Mouse (Mus musculus) testis, adult 2 months (tissue): ENCODE data around the gene Pik3r1. TPM values are rescaled to one million over a fixed set of nuclear protein-coding genes. Genes with fewer than 3 reads are reported as not detected.

Experiments
- H3K27ac ChIP-seq: fragments of 200-500 bp; 2 replicates; pipeline ENCODE4 v1.5.1; 2012; ENCODE audit warnings: low read depth, low read length; ENCODE audit not compliant: control insufficient read depth, insufficient read depth
- H3K27me3 ChIP-seq: fragments of 200-500 bp; 2 replicates; pipeline ENCODE4 v1.6.1; 2012; ENCODE audit warnings: mild to moderate bottlenecking, low read length, moderate library complexity; ENCODE audit not compliant: control insufficient read depth, insufficient read depth
- H3K36me3 ChIP-seq: fragments of 200-500 bp; 2 replicates; pipeline ENCODE4 v1.6.1; 2012; ENCODE audit warnings: mild to moderate bottlenecking, low read length; ENCODE audit not compliant: control insufficient read depth, insufficient read depth
- H3K4me1 ChIP-seq: fragments of 200-500 bp; 2 replicates; pipeline ENCODE4 v1.6.1; 2012; ENCODE audit warnings: low read length; ENCODE audit not compliant: control insufficient read depth, insufficient read depth
- H3K4me3 ChIP-seq: fragments of 200-500 bp; 2 replicates; pipeline ENCODE4 v1.5.1; 2012; ENCODE audit warnings: low read depth, mild to moderate bottlenecking, low read length, moderate library complexity, mixed read lengths; ENCODE audit not compliant: control insufficient read depth
- CTCF ChIP-seq: fragments of 200-500 bp; IDR thresholded peaks from 2 replicates; pipeline ENCODE4 v1.5.1; 2012; ENCODE audit warnings: low read depth, mild to moderate bottlenecking, inconsistent platforms, low read length, moderate library complexity; ENCODE audit not compliant: control insufficient read depth, insufficient read depth, insufficient replicate concordance
- POLR2A ChIP-seq: fragments of 200-500 bp; IDR thresholded peaks from 2 replicates; pipeline ENCODE4 v1.6.1; 2012; ENCODE audit warnings: low read depth, mild to moderate bottlenecking, inconsistent platforms, low read length, moderate library complexity; ENCODE audit not compliant: control insufficient read depth
- polyA plus RNA-seq: library from polyadenylated mRNA; depleted of rRNA; stranded (reverse); fragments of >200 nt; gene quantifications from 2 replicates; pipeline ENCODE4 v1.2.3, GENCODE M21; 2012

Gene Pik3r1
- polyA plus RNA-seq, 1 experiment = 1.9 TPM

- TF ChIP-seq CTCF (peak; percentile 35; the same call in 1 of the 2 replicates), POLR2A (no peak)
- Histone ChIP-seq H3K4me1 (no peaks in the 10 kb centered on the region), H3K27me3 (no peaks in the 10 kb centered on the region)
Measured at GRCm38 (mm10) chr13:101735364-101736120, 32.5 kb downstream of the Pik3r1 start.

GRCm38 (mm10) chr13:101734227-101734626, 33.8 kb downstream of the Pik3r1 start:
- H3K27ac ChIP-seq = no peak overlapping the region
- no peaks in the 10 kb centered on the region for H3K4me1 ChIP-seq
- H3K27me3 ChIP-seq = no peaks in the 10 kb centered on the region
- H3K36me3 ChIP-seq = no peaks in the 10 kb centered on the region
- TF ChIP-seq POLR2A = no peak
- no peak for TF ChIP-seq CTCF
- no peak overlapping the region for H3K4me3 ChIP-seq

More at GRCm38 (mm10) chr13:101735364-101736120, 32.5 kb downstream of the Pik3r1 start:
- Histone ChIP-seq H3K4me3 (no peak overlapping the region), H3K27ac (no peak overlapping the region), H3K36me3 (no peaks in the 10 kb centered on the region)

GRCm38 (mm10) chr13:101732675-101733074, 35.3 kb downstream of the Pik3r1 start:
- no peaks in the 10 kb centered on the region for H3K36me3 ChIP-seq
- no peak overlapping the region for H3K4me3 ChIP-seq
- no peak overlapping the region for H3K27ac ChIP-seq
- TF ChIP-seq POLR2A = no peak
- no peak for TF ChIP-seq CTCF
- no peaks in the 10 kb centered on the region for H3K27me3 ChIP-seq
- no peaks in the 10 kb centered on the region for H3K4me1 ChIP-seq

- H3K27ac ChIP-seq = no peak overlapping the region
- no peaks in the 10 kb centered on the region for H3K27me3 ChIP-seq
- H3K4me3 ChIP-seq = no peak overlapping the region
- H3K4me1 ChIP-seq = no peaks in the 10 kb centered on the region
- TF ChIP-seq CTCF (no peak), POLR2A (no peak)
- no peaks in the 10 kb centered on the region for H3K36me3 ChIP-seq
Measured at GRCm38 (mm10) chr13:101731777-101732176, 36.2 kb downstream of the Pik3r1 start.

- no peak for TF ChIP-seq POLR2A
- TF ChIP-seq CTCF = no peak
- Histone ChIP-seq H3K4me1 (no peaks in the 10 kb centered on the region), H3K27ac (no peak overlapping the region), H3K4me3 (no peak overlapping the region), H3K36me3 (no peaks in the 10 kb centered on the region), H3K27me3 (no peaks in the 10 kb centered on the region)
Measured at GRCm38 (mm10) chr13:101730351-101730750, 37.7 kb downstream of the Pik3r1 start.

- Histone ChIP-seq H3K36me3 (no peaks in the 10 kb centered on the region), H3K4me3 (no peak overlapping the region), H3K27me3 (no peaks in the 10 kb centered on the region), H3K4me1 (no peaks in the 10 kb centered on the region), H3K27ac (no peak overlapping the region)
- no peak for TF ChIP-seq POLR2A
- TF ChIP-seq CTCF = no peak
Measured at GRCm38 (mm10) chr13:101729248-101730055, 38.6 kb downstream of the Pik3r1 start.

GRCm38 (mm10) chr13:101728816-101729215, 39.2 kb downstream of the Pik3r1 start:
- H3K27me3 ChIP-seq = no peaks in the 10 kb centered on the region

More at GRCm38 (mm10) chr13:101728816-101729215, 39.2 kb downstream of the Pik3r1 start:
- peak; percentile 13; the same call in 1 of the 2 replicates for TF ChIP-seq CTCF
- no peak for TF ChIP-seq POLR2A
- Histone ChIP-seq H3K4me1 (no peaks in the 10 kb centered on the region), H3K36me3 (no peaks in the 10 kb centered on the region), H3K4me3 (no peak overlapping the region), H3K27ac (no peak overlapping the region)
